Mouse (Mus musculus): Measurements from ENCODE around the gene Ctla4. TPM values are rescaled to one million over a fixed set of nuclear protein-coding genes. Genes with fewer than 3 reads are reported as not detected.

The Ctla4 gene
- polyA plus RNA-seq, 1 experiment from 2014 or later: not detected

- H3K9me3 ChIP-seq (ENCODE audit: control insufficient read depth, low read length): no peaks in the 10 kb centered on the region
- H3K27me3 ChIP-seq (ENCODE audit: control insufficient read depth, insufficient read depth, low read length): no peaks in the 10 kb centered on the region
- H3K4me2 ChIP-seq: no peak overlapping the region
- H3K27ac ChIP-seq (ENCODE audit: low read depth, low read length): no peak overlapping the region
- no peak overlapping the region for H3K4me3 ChIP-seq (ENCODE audit: low read depth, low read length)
- H3K9ac ChIP-seq (ENCODE audit: low read length): no peak overlapping the region
- 84% methylated on average over 1 of the region's 1 CpGs for WGBS
- H3K4me1 ChIP-seq (ENCODE audit: control insufficient read depth, insufficient read depth, low read length): no peaks in the 10 kb centered on the region
- H3K36me3 ChIP-seq (ENCODE audit: control insufficient read depth, insufficient read depth, low read length): no peaks in the 10 kb centered on the region
- no peak for ATAC-seq (ENCODE audit: low FRiP score)
- DNase-seq (ENCODE audit: low spot score, missing footprints): peak; percentile 41
Observed at GRCm38 (mm10) chr1:60958287-60958686, 71.5 kb downstream of the Ctla4 start.

GRCm38 (mm10) chr1:60959246-60959645, 72.4 kb downstream of the Ctla4 start:
- WGBS: 92% methylated on average over 4 of the region's 4 CpGs
- no peak overlapping the region for H3K9ac ChIP-seq (ENCODE audit: low read length)
- H3K9me3 ChIP-seq (ENCODE audit: control insufficient read depth, low read length): no peaks in the 10 kb centered on the region
- no peak overlapping the region for H3K4me3 ChIP-seq (ENCODE audit: low read depth, low read length)
- no peak overlapping the region for H3K27ac ChIP-seq (ENCODE audit: low read depth, low read length)
- no peak overlapping the region for H3K4me2 ChIP-seq
- H3K4me1 ChIP-seq (ENCODE audit: control insufficient read depth, insufficient read depth, low read length): no peaks in the 10 kb centered on the region
- H3K36me3 ChIP-seq (ENCODE audit: control insufficient read depth, insufficient read depth, low read length): no peaks in the 10 kb centered on the region
- no peaks in the 10 kb centered on the region for H3K27me3 ChIP-seq (ENCODE audit: control insufficient read depth, insufficient read depth, low read length)
- DNase-seq (ENCODE audit: low spot score, missing footprints) (peak; percentile 59), ATAC-seq (ENCODE audit: low FRiP score) (no peak)

DNA sequence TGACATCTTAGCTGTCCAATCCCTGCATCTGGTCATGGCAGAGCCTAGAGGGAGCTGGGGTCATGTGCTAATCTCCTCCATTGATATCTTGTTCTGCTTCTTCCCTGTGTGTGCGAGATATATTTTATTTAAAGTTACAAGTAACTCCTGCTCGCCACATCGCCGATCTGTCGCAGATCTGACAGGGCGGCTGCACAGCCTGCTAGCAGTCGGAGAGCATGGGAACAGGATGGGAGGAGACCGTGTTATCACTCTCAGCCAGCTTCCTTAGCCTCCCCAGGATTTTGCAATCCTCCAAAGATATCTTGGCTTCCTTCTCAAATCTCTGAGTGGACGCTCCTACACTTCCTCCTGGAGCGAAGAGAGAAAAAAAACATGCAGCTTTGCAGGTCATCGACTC, 73.7 kb downstream of the Ctla4 start:
- 83% methylated on average over 11 of the region's 11 CpGs for WGBS

GRCm38 (mm10) chr1:60961080-60961479, 74.3 kb downstream of the Ctla4 start:
- 31% methylated on average over 4 of the region's 4 CpGs for WGBS
- no peaks in the 10 kb centered on the region for H3K9me3 ChIP-seq (ENCODE audit: control insufficient read depth, low read length)
- H3K27me3 ChIP-seq (ENCODE audit: control insufficient read depth, insufficient read depth, low read length): no peaks in the 10 kb centered on the region
- H3K4me2 ChIP-seq: no peak overlapping the region
- no peak overlapping the region for H3K27ac ChIP-seq (ENCODE audit: low read depth, low read length)
- ATAC-seq (ENCODE audit: low FRiP score) (no peak), DNase-seq (ENCODE audit: low spot score, missing footprints) (peak; percentile 91)
- no peaks in the 10 kb centered on the region for H3K36me3 ChIP-seq (ENCODE audit: control insufficient read depth, insufficient read depth, low read length)
- H3K9ac ChIP-seq (ENCODE audit: low read length): no peak overlapping the region
- no peak overlapping the region for H3K4me3 ChIP-seq (ENCODE audit: low read depth, low read length)
- no peaks in the 10 kb centered on the region for H3K4me1 ChIP-seq (ENCODE audit: control insufficient read depth, insufficient read depth, low read length)

More for the DNA sequence above, 73.7 kb downstream of the Ctla4 start:
- Histone ChIP-seq H3K27ac (ENCODE audit: low read depth, low read length) (no peak overlapping the region), H3K27me3 (ENCODE audit: control insufficient read depth, insufficient read depth, low read length) (no peaks in the 10 kb centered on the region), H3K4me2 (no peak overlapping the region), H3K4me1 (ENCODE audit: control insufficient read depth, insufficient read depth, low read length) (no peaks in the 10 kb centered on the region), H3K9ac (ENCODE audit: low read length) (no peak overlapping the region), H3K4me3 (ENCODE audit: low read depth, low read length) (no peak overlapping the region), H3K36me3 (ENCODE audit: control insufficient read depth, insufficient read depth, low read length) (no peaks in the 10 kb centered on the region), H3K9me3 (ENCODE audit: control insufficient read depth, low read length) (no peaks in the 10 kb centered on the region)
- peak; percentile 76 for DNase-seq (ENCODE audit: low spot score, missing footprints)
- ATAC-seq (ENCODE audit: low FRiP score): no peak

GRCm38 (mm10) chr1:60962095-60962494, 75.3 kb downstream of the Ctla4 start:
- 91% methylated on average over 4 of the region's 4 CpGs for WGBS
- Histone ChIP-seq H3K9me3 (ENCODE audit: control insufficient read depth, low read length) (no peaks in the 10 kb centered on the region), H3K36me3 (ENCODE audit: control insufficient read depth, insufficient read depth, low read length) (no peaks in the 10 kb centered on the region), H3K4me2 (no peak overlapping the region), H3K4me3 (ENCODE audit: low read depth, low read length) (no peak overlapping the region), H3K4me1 (ENCODE audit: control insufficient read depth, insufficient read depth, low read length) (no peaks in the 10 kb centered on the region), H3K27me3 (ENCODE audit: control insufficient read depth, insufficient read depth, low read length) (no peaks in the 10 kb centered on the region), H3K9ac (ENCODE audit: low read length) (no peak overlapping the region), H3K27ac (ENCODE audit: low read depth, low read length) (no peak overlapping the region)
- ATAC-seq (ENCODE audit: low FRiP score) (no peak), DNase-seq (ENCODE audit: low spot score, missing footprints) (peak; percentile 79)

Other genes with a start within 250 kb of the Ctla4 start
- 0.10 and 0.28 TPM in 2 replicates for gene Cd28, start 170.2 kb upstream of the Ctla4 start, polyA plus RNA-seq (2014; fragmentation: Nextera tagmentation; extraction: Ambion mirVana)
- gene Icos, start 90.9 kb downstream of the Ctla4 start, polyA plus RNA-seq (2014; fragmentation: Nextera tagmentation; extraction: Ambion mirVana): 0.04 and 0.10 TPM in 2 replicates

Data from midbrain, embryonic 11.5 days (tissue).